Mouse (Mus musculus) left cerebral cortex, postnatal 10 days (tissue): Measurements from ENCODE around the gene Evx2. TPM values are rescaled to one million over a fixed set of nuclear protein-coding genes. Genes with fewer than 3 reads are reported as not detected.

Experiments used
- DNase-seq, 2 experiments: peaks; one replicate each; pipeline ENCODE4 v3.0.0; 2021 to 2022; ENCODE audit warnings: low spot score in 2 of 2, mixed read lengths in 1 of 2; ENCODE audit errors: extremely low spot score in 1 of 2
- intact Hi-C: fragments of 180-260 bp; cut with DNase I; formaldehyde crosslinking; loops from one replicate; pipeline ENCODE4 v1.15.1; 2025
- total RNA-seq, 2 experiments: library from RNA; stranded (reverse); gene quantifications; 2 replicates each; pipeline ENCODE4 v1.2.3; 2021

Evx2 gene
- total RNA-seq, 2 experiments from 2014 or later, result not detected

- DNase-seq, result no peak
- intact Hi-C loops, result no loop called here
These were observed 38.3 kb upstream of the Evx2 start, which contains the start of gene Hoxd9 for GRCm38 (mm10) chr2:74697567-74698121. Gene Hoxd9, plus strand, starts transcription at chr2:74697727.

- intact Hi-C loops, result no loop called here
- no peak for DNase-seq
These were observed 37.3 kb upstream of the Evx2 start for GRCm38 (mm10) chr2:74696442-74697335.

- DNase-seq, result no peak
- intact Hi-C loops, result no loop called here
These were observed 36.6 kb upstream of the Evx2 start for GRCm38 (mm10) chr2:74695813-74696430.

GRCm38 (mm10) chr2:74695383-74695782 is 36.0 kb upstream of the Evx2 start:
- no peak for DNase-seq
- intact Hi-C loops, result no loop called here

- DNase-seq, result no peak
- intact Hi-C loops, result loop anchor here (5.0 kb wide), 1 partner anchor 37 kb away; the partner anchor contains the start of gene Evx2
These were observed 34.7 kb upstream of the Evx2 start for GRCm38 (mm10) chr2:74694066-74694465.

GRCm38 (mm10) chr2:74693432-74693827 is 34.1 kb upstream of the Evx2 start:
- intact Hi-C loops, result loop anchor here (5.0 kb wide), 1 partner anchor 36 kb away; the partner anchor contains the start of gene Evx2
- DNase-seq, result no peak

GRCm38 (mm10) chr2:74692808-74693431 is 33.6 kb upstream of the Evx2 start:
- DNase-seq, result no peak
- intact Hi-C loops, result loop anchor here (5.0 kb wide), 1 partner anchor 36 kb away; the partner anchor contains the start of gene Evx2

- no peak for DNase-seq
- intact Hi-C loops, result loop anchor here (5.0 kb wide), 1 partner anchor 35 kb away; the partner anchor contains the start of gene Evx2
These were observed 32.8 kb upstream of the Evx2 start for GRCm38 (mm10) chr2:74691995-74692807.

- intact Hi-C loops, result loop anchor here (5.0 kb wide), 1 partner anchor 34 kb away; the partner anchor contains the start of gene Evx2
- no peak for DNase-seq
These were observed 31.9 kb upstream of the Evx2 start, which contains the start of gene Hoxd10 for GRCm38 (mm10) chr2:74691022-74691951. Gene Hoxd10, plus strand, starts transcription at chr2:74691924.

- intact Hi-C loops, result loop anchor here (5.0 kb wide), 1 partner anchor 33 kb away; the partner anchor contains the start of gene Evx2
- no peak for DNase-seq
These were observed 31.0 kb upstream of the Evx2 start for GRCm38 (mm10) chr2:74690338-74690716.

- DNase-seq, result no peak
- intact Hi-C loops, result loop anchor here (5.0 kb wide), 1 partner anchor 32 kb away; the partner anchor contains the start of gene Evx2
These were observed 30.4 kb upstream of the Evx2 start for GRCm38 (mm10) chr2:74689574-74690337.

GRCm38 (mm10) chr2:74688795-74689573 is 29.6 kb upstream of the Evx2 start:
- intact Hi-C loops, result no loop called here
- no peak for DNase-seq

- intact Hi-C loops, result no loop called here
- no peak for DNase-seq
These were observed 28.6 kb upstream of the Evx2 start for GRCm38 (mm10) chr2:74687698-74688555.

GRCm38 (mm10) chr2:74686988-74687697 is 27.8 kb upstream of the Evx2 start:
- DNase-seq, result no peak
- intact Hi-C loops, result no loop called here
